ENCODE assay signal across 8 mouse cellular contexts in genomic region chr6:92941281-92941731, GRCm38 (mm10). TPM values are rescaled to one million over a fixed set of nuclear protein-coding genes. Genes with fewer than 3 reads are reported as not detected.
A peak's percentile ranks its signal among the peaks of the same experiment; 100 is the strongest.
DNase-seq lines count a peak whose midpoint lies in the region; ATAC-seq and TF ChIP-seq lines count a peak whose summit lies in the region.

No protein-coding gene starts in this region.

- H3K9me3 ChIP-seq in hindbrain, embryonic 15.5 days: no peaks in the 10 kb centered on the region
- no peaks in the 10 kb centered on the region for H3K9me3 ChIP-seq in lung, postnatal 0 days (ENCODE audit: low read length)

- H3K4me1 ChIP-seq in hindbrain, embryonic 15.5 days (replicated peaks): peaks cover 43% of the 10 kb centered on the region
- peaks cover 5% of the 10 kb centered on the region; the same call in 1 of the 2 replicates for H3K4me1 ChIP-seq in lung, postnatal 0 days (ENCODE audit: insufficient read depth, low read depth, low read length)

- H3K36me3 ChIP-seq in hindbrain, embryonic 15.5 days: no peaks in the 10 kb centered on the region
- no peaks in the 10 kb centered on the region for H3K36me3 ChIP-seq in lung, postnatal 0 days (ENCODE audit: insufficient read depth, low read length)

- DNase-seq in adrenal gland, adult (ENCODE audit: inconsistent age in 2 of 2, low spot score in 1 of 2): peak; percentile 93 to 97
- DNase-seq in embryo, embryonic 10.5 days (ENCODE audit: low spot score): peak; percentile 88
- peak; percentile 81 for DNase-seq in gastrocnemius, postnatal 10 days
- DNase-seq in layer of hippocampus, postnatal 36 days: peak; percentile 58 to 65
- DNase-seq in lung, postnatal 0 days (ENCODE audit: low spot score): peak; percentile 98
- peak; percentile 80 for DNase-seq in retina, embryonic 14.5 days (ENCODE audit: low spot score)
- peak; percentile 84 to 85 for DNase-seq in urinary bladder, postnatal 4 days (ENCODE audit: low spot score in 2 of 2)

- H3K27ac ChIP-seq in hindbrain, embryonic 15.5 days (replicated peaks): no peak overlapping the region
- peak overlapping the region; percentile 90 for H3K27ac ChIP-seq in lung, postnatal 0 days (ENCODE audit: low read length)

- 0% methylated on average over 21 of the region's 21 CpGs for WGBS in hindbrain, embryonic 15.5 days
- WGBS in lung, postnatal 0 days: under 1% methylated on average over 21 of the region's 21 CpGs

- H3K4me3 ChIP-seq in hindbrain, embryonic 15.5 days: peak overlapping the region; percentile 54
- peak overlapping the region; percentile 70 for H3K4me3 ChIP-seq in lung, postnatal 0 days (ENCODE audit: low read depth, low read length)

- peak overlapping the region; percentile 98 for H3K4me2 ChIP-seq in hindbrain, embryonic 15.5 days
- peak overlapping the region; percentile 85 for H3K4me2 ChIP-seq in lung, postnatal 0 days (replicated peaks; ENCODE audit: low read depth, low read length)

- peak; percentile 78 for TF ChIP-seq CTCF in lung, postnatal 0 days (IDR thresholded peaks at IDR 0.05)

- H3K9ac ChIP-seq in hindbrain, embryonic 15.5 days: no peak overlapping the region
- H3K9ac ChIP-seq in lung, postnatal 0 days (replicated peaks; ENCODE audit: low read depth): peak overlapping the region; percentile 77

- ATAC-seq in hindbrain, embryonic 15.5 days (ENCODE audit: low FRiP score, low read depth): peak; percentile 82
- ATAC-seq in lung, postnatal 0 days: peak; percentile 85

- peaks cover 48% of the 10 kb centered on the region for H3K27me3 ChIP-seq in hindbrain, embryonic 15.5 days
- H3K27me3 ChIP-seq in lung, postnatal 0 days (replicated peaks; ENCODE audit: insufficient read depth, low read length): no peaks in the 10 kb centered on the region

- TF ChIP-seq EP300 in lung, postnatal 0 days (IDR thresholded peaks at IDR 0.05): peak; percentile 82

RNA-seq across cellular contexts. Expression of gene Adamts9, which starts 2.0 kb away (rescaled TPM):
- total RNA-seq in gastrocnemius, postnatal 10 days (2021): 10 to 100 TPM; 17.8 to 27.5 TPM
- polyA plus RNA-seq in hindbrain, embryonic 15.5 days (2015; fragmentation: Nextera tagmentation; extraction: Ambion mirVana): 1.6 TPM in 2 replicates
- 10 to 100 TPM in 1 of 2 experiments, 1 to 10 TPM in 1; 8.9 to 10.3 TPM for total RNA-seq in layer of hippocampus, postnatal 36 days (2021)
- polyA plus RNA-seq in lung, postnatal 0 days (2015; fragmentation: Nextera tagmentation; extraction: Ambion mirVana): 6.4 and 7.2 TPM in 2 replicates
